Mouse (Mus musculus) G1E-ER4 (cell line): ENCODE results near the gene Atp6v1c2. TPM values are rescaled to one million over a fixed set of nuclear protein-coding genes. Genes with fewer than 3 reads are reported as not detected.

Experiments
- GATA1 ChIP-seq: IDR thresholded peaks from one replicate; pipeline ENCODE4 v1.8.0; 2012; ENCODE audit warnings: low read length, inconsistent platforms
- polyA plus RNA-seq: library from polyadenylated mRNA; stranded (reverse); fragments of >175 nt; gene quantifications from 2 replicates; pipeline ENCODE4 v1.2.3, GENCODE M21; 2012

Atp6v1c2 gene
- not detected in 2 replicates for polyA plus RNA-seq

DNA sequence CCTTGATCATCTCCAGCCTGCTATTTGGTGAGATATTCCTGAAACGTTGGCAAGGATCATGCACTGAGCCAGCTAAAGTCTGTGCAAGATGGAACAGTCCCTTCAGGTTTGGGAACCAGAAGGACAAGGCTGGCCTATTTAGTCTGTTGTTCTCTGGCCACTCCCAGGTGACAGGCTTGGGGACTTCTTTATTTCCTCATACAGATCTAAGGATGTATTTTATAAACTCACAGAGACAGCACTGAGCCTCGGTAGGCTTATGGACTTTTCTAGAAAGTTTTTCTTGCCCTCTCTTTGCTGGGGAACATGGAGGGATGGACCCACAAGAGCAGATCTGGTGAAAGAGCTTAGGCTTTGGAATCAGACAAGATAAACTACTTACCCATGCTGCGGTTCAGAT is at the start of gene Atp6v1c2:
Atp6v1c2 (minus strand) TSS at position 101 of the 400 bp plus-strand sequence.
- TF ChIP-seq GATA1: no peak

DNA sequence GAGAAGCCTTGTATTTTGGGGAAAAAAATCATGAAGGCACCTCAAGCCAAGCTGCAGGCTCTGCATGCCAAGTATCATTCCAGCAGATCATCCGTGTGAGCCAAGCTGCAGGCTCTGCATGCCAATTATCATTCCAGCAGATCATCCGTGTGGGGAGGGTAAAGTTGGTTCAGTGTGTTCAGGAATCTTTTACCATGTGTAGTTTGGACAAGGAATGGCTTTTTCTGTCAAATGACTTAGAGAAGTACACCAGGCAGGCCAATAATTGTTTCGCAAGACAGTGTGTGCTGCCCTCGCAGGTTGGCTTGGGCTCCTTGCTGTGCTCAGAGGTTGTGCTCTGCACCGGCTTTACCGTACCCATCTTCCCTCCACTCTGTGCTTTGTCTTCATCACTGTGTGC is 47.4 kb upstream of the Atp6v1c2 start:
- no peak for TF ChIP-seq GATA1

DNA sequence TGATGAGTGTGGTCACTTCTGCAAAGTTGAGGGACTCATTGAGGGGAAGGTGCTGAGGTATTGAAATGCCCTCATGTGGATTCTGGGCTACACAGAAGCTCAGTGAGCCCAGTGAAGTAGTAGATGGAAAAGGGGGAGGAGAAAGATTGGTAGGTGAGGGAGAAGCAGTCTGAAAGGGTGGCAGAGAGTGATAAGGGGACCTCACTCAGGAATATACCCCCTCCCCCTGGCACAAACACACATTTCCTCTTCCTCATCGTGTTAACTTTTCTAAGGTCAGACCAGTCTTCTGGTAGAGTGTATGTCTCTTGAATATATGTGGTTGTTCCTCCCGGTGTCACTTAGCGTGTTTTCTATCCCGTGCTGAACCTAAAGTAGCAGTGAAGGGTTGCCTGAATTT is 46.1 kb upstream of the Atp6v1c2 start:
- TF ChIP-seq GATA1: no peak

DNA sequence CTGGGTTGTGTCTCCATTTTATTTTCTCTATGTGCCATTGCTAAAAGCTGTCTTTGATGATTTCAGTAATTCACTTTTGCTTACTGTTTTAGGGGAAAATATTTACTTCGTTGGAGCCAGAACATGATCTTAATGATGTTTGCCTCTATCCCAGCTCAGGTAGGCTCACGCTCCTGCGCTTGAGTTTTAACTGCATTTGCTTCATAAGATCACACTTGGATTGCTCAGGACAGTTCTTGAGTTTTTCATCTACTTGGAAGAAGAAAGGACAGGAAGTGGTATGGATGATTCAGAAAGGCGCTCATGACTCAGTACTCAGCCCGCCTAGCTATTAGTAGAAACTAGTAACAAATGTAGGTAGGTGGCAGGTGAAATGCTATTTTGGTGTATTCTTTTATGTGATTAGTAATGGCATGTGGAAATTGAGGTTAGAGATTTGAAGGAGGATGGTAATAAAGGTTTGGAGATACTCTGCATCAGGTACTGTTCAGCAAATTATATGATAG is 44.4 kb upstream of the Atp6v1c2 start:
- no peak for TF ChIP-seq GATA1

DNA sequence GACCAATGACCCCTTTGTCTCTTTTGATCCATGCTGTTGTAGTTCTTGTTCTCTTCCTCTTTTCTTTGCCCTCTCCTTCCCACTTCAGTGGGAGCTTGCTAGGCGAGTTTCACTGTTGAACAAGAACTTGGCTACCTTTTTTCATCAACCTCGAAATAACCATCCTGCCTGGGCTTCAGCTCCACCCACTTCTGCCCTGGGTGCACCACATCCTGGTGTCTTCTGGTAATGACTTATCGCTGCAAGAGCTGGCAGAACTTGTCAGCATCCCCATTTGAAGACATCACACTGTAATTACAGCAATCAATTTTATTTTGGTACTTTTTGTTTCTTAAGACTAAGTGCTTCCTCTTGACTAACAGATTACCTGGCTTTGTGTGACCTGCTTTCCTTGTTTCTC is 43.5 kb upstream of the Atp6v1c2 start:
- TF ChIP-seq GATA1: no peak

DNA sequence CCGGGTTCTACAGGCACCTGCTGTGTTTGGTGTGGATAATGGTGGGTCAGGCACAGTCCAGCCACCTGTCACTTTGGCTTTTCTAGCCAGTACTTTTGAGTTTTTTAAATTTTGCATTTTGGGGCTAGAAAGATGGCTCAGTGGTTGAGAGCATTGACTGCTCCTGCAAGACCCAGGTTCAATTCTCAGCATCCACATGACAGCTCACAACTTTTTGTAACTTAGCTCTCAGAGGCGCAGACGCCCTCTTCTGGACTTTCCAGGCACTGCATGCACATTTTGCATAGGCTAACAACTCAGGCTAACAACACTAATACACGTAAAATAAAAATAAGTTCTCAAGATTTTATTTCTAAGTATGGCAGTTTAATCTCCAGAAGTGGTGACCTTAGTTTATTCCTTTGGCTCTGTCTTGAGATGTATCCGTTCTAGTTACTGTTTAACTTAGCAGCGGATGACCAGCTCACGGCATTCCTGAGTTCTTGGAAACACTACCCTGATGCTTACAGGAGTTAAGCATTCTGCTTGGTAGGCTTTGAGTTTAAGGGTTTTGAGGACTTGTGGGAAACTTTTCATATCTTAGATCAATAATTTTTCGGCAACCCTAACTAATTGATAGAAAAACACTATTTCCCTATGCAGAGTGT is 42.6 kb upstream of the Atp6v1c2 start:
- no peak for TF ChIP-seq GATA1

DNA sequence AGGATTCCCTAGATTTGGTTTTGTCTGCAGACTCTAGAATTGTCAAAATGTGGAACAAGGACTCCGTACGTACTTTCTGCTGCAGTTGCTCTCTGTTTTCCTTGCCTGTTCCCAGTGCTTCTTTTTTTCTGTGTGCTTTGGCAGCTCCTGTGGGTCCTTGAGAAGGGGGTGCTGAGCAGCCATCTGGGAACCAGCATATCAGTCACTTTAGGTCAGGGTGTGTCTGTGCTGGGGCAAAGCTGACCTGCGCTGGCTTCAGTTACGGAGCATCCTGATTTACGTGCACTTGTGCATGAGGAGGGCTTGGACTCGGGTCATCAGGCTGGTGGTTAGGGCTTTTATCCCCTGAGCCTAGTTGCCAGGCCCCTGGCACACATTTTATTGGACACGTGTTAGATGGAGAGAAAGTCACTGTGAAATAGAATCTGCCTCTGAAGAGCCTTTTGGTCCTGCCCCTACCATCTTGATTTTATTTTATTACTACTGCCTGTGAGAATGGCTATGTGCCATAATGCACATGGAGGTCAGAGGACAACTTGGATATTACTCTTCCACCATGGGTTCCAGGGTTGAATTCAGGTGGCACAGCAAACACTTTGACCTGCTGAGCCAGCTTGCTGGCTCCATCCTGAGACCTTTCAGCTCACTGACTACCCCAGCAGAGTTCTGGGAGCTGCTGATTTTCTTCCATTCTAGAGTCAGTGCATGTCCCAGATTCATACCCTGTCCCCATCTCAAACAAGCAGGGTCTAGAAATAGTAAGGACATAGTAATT is 40.6 kb upstream of the Atp6v1c2 start:
- TF ChIP-seq GATA1: no peak

DNA sequence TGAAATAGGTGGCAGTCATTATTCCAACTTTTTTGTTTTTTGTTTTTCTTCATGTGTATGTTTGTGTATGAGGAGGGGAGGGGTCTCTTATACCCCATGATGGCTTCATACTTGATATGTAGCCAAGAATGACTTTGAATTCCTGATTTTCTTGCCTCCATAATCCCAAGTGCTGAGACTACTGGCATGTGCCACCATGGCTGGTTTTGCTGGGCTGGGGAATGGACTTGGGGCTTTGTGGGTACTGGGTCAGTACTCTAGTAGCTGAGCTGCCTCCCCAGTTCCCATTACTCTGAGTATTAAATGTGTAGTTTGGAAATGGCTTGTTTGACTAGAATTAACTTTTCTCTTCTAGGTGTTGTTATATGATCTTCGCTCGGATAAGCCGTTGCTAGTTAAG is 40.0 kb upstream of the Atp6v1c2 start:
- no peak for TF ChIP-seq GATA1

DNA sequence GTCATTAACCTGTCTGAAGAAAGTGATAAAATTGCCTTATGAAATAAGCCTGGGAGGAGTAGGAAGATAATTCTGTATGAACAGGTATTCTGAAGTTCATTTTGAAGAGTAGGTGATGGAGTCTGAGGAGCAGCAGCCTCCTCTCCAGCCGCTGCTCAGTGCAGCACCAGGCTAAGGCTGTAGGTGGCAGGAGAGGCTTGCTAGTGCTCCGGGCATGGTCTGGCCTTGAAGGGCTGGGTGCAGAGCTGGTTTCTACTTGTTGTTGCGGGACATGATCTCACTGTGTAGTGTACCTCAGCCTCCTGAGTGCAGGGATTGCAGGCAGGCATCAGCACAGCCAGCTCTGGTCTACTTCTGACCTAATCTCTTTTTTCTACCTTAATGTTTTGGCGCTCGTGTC is 37.8 kb upstream of the Atp6v1c2 start:
- no peak for TF ChIP-seq GATA1

DNA sequence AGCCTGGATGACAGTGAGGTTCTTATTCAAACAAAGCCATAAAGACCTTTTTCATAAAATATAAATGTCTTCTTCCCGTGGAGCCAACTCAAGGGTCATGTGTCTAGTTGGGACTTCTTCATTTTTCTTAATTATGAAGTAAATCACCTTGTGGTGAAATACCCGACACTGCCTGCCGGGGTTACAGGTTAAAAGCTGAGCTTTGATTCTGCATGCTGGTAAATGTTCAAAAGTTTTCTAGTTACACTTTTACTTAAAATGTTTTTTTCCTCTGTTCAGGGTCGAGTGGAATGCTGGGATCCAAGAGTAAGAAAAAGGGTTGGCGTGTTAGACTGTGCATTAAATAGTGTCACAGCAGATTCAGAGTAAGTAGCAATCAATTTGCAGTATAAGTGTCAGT is 33.2 kb upstream of the Atp6v1c2 start:
- no peak for TF ChIP-seq GATA1

DNA sequence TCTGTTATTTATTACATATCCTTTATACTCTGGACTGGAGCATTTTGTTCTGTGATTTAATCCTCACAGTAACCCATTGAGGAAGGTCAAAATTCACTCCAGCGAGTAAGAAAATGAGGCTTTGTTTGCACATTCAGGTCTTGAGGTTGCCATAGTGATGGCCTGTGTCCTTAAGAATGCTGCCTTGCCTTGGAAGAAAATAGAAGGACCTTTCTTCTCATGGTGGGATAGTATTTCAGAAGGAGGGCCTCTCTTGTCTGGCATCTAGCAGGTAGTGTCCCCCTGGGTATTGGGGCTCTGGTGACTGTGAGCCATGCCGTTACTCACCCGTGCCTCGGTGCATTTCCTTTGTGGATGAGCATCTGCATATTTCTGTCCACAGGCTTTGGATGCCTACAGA is 31.5 kb upstream of the Atp6v1c2 start:
- TF ChIP-seq GATA1: no peak

DNA sequence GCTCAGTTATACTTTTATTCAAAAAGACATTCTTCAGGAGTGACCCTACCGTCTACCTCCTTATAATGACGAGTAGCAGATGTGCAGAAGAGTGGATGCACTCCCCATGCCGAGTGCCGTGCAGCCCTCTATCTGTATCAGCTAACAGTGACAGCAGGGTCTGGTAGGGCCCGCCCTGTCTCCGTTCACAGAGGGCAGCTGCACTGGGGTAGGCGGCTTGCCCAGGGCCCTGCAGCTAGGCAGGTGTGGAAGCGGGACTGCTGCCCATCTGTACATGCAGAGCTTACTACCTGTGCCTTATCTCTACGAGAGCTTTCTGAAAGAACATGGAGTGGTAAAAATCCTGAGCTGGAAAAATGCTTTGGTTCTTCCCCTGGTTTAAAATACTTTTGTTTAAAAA is 30.9 kb upstream of the Atp6v1c2 start:
- TF ChIP-seq GATA1: no peak

DNA sequence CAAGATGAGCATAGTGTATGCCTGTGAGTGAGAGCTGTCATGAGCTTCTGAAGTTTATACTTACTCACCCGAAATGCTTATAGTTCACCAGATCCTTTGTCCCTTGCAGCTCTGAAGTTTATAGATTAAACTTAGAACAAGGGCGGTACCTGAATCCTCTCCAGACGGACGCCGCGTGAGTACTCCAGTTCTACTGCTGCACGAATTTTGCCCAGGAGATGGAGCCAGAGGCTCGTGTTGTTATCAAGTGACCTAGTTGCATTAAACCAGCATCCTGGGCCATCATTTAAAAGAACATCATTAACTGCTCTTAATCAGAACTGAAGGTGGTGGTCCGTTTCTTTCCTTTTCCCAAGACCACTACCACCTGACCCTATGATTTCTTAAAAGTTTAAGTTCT is 29.8 kb upstream of the Atp6v1c2 start:
- no peak for TF ChIP-seq GATA1

DNA sequence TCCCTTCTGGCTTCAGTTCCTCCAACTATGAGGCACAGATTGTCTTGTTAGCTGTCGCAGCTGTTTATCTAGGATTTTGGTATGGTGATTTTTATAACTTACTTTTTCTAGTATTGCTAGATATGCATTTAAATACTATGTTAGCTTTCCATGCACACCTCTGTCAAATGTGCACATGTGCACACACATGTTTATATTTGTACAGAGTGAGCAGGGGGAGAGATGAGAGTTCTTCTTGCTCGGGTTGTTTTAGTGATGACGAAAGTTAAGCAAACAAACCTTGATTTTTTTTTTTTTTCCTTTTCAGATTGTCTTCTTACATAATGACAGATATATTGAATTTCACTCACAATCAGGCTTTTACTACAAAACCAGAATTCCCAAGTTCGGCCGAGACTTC is 28.6 kb upstream of the Atp6v1c2 start:
- TF ChIP-seq GATA1: no peak

DNA sequence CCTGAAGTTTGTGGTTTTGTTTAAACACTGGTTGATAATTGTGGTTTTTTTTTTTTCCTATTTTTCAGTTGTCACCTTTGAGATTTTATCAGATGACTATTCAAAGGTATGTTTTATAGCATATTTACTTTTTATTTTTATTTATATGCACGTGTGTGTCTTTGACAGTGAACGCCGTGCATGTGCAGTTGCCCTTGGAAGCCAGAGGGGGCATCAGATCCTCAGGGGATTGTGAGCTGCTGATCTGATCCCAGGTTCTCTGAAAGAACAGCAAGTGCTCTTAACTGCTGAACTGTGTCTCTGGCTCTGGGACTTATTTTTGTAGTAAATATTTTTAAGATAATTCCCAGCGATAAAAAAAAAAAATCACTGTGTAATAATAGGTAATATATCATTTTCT is 27.7 kb upstream of the Atp6v1c2 start:
- TF ChIP-seq GATA1: no peak

DNA sequence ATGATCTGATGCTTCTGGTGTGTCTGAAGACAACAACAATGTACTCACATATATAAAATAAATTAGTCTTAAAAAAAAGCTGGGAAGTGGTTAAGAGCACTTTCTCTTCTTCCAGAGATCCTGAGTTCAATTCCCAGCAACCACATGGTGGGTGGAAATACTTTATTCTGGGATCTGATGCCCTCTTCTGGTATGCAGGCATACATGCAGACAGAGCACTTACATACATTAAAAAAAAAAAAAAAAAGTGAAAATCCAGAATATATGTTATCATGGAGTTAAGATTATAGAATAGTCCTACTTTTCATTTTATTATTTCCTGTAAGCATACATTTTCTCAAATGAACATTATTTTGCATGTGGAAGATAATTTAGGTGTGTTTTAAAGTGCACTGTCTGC is 20.9 kb upstream of the Atp6v1c2 start:
- TF ChIP-seq GATA1: no peak

DNA sequence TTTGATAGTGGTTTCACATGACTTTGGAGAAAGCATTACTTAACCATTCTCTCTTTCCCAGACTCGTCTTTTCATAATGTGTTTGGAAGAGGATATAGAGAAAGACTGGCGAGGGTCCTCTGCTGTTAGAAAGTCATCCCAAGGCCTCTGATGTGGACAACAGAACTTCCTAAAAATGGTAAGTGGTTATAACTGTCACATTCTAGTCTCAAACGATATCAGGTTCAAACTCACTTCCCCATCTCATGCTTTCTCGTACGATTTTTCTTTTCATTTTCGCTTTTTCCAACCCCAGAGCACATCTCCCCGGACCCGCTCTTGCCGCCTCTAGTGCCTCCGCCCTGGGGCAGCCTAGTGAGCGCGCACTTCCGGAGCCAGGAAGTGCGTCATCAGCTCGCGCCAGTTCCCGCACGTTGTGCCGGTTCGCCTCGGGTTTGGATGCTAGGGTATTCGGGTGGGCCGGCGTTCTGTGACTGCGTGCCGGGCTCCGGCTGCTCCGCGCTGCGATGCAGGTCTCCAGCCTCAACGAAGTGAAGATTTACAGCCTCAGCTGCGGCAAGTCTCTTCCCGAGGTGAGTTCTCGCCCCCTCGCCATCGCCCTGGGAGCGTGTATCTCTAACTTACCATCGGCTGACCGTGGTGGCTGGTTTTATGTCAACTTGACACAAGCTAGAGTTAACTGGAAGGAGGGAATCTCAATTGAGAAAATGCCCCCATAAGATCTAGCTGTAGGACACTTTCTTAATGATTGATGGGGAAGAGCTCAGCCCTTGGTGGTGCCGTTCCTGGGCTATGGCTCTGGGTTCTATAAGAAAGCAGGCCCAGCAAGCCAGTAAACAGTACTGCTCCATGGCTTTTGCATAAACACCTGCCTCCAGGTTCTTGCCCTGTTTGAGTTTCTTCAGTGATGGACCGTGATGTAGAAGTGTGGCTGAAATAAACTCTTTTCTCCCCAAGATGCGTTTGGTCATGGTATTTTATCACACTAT is 19.2 kb upstream of the Atp6v1c2 start, which contains the start of gene Nol10:
Nol10 (plus strand) TSS at position 411 of the 989 bp plus-strand sequence.
- TF ChIP-seq GATA1: no peak
